Mouse (Mus musculus): ENCODE results near the gene Dapk1. TPM values are rescaled to one million over a fixed set of nuclear protein-coding genes. Genes with fewer than 3 reads are reported as not detected.

Dapk1 gene
- total and polyA plus RNA-seq, 3 experiments: 26.0 to 27.1 (median 26.3) TPM

DNA sequence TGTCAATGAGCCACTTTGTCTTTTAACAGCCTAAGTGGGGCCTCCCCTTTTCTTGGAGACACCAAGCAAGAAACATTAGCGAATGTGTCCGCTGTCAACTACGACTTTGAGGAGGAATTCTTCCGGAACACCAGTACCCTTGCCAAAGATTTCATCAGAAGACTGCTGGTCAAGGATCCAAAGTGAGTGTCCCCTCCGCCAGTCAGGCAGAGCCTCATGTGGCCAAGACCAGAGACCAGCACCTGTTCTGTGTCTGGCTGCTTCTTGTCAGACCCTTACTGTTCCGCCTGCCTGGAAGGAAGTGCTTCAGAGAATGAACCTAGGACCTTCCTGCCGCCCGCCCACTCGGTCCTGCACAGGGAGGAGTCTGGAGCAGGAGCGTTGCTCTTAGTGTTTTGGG is 117.8 kb downstream of the Dapk1 start:
- Histone ChIP-seq H3K36me3 (ENCODE audit: control insufficient read depth, insufficient read depth, low read length) (no peaks in the 10 kb centered on the region), H3K79me2 (replicated peaks; ENCODE audit: control insufficient read depth, insufficient read depth, low read length) (no peaks in the 10 kb centered on the region), H3K4me1 (ENCODE audit: control insufficient read depth, insufficient read depth, low read length) (peaks cover 1% of the 10 kb centered on the region), H3K27me3 (ENCODE audit: control insufficient read depth, insufficient read depth, low read length) (no peaks in the 10 kb centered on the region), H3K9ac (ENCODE audit: low read depth, low read length) (no peak overlapping the region), H3K4me3 (no peak overlapping the region), H3K27ac (no peak overlapping the region)
- no peak for DNase-seq
- TF ChIP-seq POLR2A (IDR thresholded peaks at IDR 0.05; ENCODE audit: insufficient read depth, low read depth, low read length): no peak
- no peak for TF ChIP-seq CTCF (IDR thresholded peaks at IDR 0.05)
- no peak for TF ChIP-seq EP300 (IDR thresholded peaks at IDR 0.05; ENCODE audit: insufficient read depth, low read depth, low read length)
- WGBS: 59% methylated on average over 10 of the region's 10 CpGs
- intact Hi-C loops (cut with DNase I): no loop called here

DNA sequence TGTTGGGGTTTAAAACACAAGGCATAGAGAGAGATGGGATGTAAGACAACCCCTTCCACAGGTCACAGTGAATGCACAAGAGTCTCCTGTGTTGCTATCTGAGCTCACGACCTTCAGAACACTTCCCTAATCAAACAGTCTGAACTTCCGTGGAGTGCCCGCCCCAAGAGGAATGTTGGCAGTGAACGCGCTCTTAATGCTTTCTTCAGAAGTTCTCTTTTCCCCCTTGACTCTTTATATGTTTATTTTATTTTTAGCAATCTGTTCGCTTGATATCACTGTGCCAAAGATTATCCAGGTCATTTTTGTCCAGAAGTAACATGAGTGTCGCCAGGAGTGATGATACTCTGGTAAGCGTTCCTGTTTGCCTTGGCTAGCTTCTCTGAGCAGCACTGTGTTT is 121.0 kb downstream of the Dapk1 start:
- Histone ChIP-seq H3K36me3 (ENCODE audit: control insufficient read depth, insufficient read depth, low read length) (no peaks in the 10 kb centered on the region), H3K4me1 (ENCODE audit: control insufficient read depth, insufficient read depth, low read length) (no peaks in the 10 kb centered on the region; the same call in none of the 2 replicates), H3K9ac (ENCODE audit: low read depth, low read length) (no peak overlapping the region), H3K4me3 (no peak overlapping the region), H3K27ac (no peak overlapping the region), H3K79me2 (replicated peaks; ENCODE audit: control insufficient read depth, insufficient read depth, low read length) (no peaks in the 10 kb centered on the region), H3K27me3 (ENCODE audit: control insufficient read depth, insufficient read depth, low read length) (no peaks in the 10 kb centered on the region)
- 30% methylated on average over 8 of the region's 8 CpGs for WGBS
- intact Hi-C loops (cut with DNase I): no loop called here
- TF ChIP-seq EP300 (IDR thresholded peaks at IDR 0.05; ENCODE audit: insufficient read depth, low read depth, low read length) (no peak), CTCF (IDR thresholded peaks at IDR 0.05) (no peak), POLR2A (IDR thresholded peaks at IDR 0.05; ENCODE audit: insufficient read depth, low read depth, low read length) (no peak)
- DNase-seq: no peak

DNA sequence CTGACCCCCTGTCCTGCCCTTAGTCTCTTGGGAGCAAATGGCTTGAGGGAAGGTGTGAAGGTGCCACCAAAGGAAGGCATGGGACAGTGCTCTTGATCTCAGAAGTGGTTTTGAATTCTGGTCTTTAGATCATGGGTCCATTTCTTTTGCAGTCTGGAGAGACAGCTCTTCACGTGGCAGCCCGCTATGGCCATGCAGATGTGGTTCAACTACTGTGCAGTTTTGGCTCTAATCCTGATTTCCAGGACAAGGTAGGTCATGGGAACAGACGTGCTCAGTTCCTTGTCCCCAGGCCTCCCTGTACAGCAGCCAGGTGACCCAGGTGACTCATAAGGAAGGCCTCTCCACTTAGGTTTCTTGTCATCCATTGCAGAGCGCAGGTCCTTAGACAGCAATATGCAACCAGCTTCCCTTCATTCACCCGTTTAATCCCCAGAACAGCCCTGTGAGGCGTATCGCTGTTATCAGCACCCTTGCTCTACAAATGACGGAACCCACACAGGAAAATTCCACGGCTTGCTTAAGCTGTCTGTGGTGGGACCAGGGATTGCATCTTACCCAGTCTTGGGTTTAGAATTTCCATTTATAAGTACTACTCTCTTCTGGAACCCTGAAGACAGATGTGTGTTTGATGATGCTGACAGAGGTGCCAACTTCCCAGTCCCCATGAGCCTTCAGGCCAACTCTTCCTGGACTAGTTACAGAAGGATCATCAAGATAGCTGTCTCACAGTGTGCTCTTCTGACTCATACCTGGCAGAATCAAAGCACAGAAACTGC is 126.7 kb downstream of the Dapk1 start:
- Histone ChIP-seq H3K4me3 (no peak overlapping the region), H3K4me1 (ENCODE audit: control insufficient read depth, insufficient read depth, low read length) (peaks cover 5% of the 10 kb centered on the region), H3K36me3 (ENCODE audit: control insufficient read depth, insufficient read depth, low read length) (no peaks in the 10 kb centered on the region), H3K9ac (ENCODE audit: low read depth, low read length) (no peak overlapping the region), H3K27me3 (ENCODE audit: control insufficient read depth, insufficient read depth, low read length) (no peaks in the 10 kb centered on the region), H3K27ac (no peak overlapping the region), H3K79me2 (replicated peaks; ENCODE audit: control insufficient read depth, insufficient read depth, low read length) (no peaks in the 10 kb centered on the region)
- no peak for DNase-seq
- 81% methylated on average over 9 of the region's 9 CpGs for WGBS
- TF ChIP-seq POLR2A (IDR thresholded peaks at IDR 0.05; ENCODE audit: insufficient read depth, low read depth, low read length) (no peak), CTCF (IDR thresholded peaks at IDR 0.05) (no peak), EP300 (IDR thresholded peaks at IDR 0.05; ENCODE audit: insufficient read depth, low read depth, low read length) (no peak)
- intact Hi-C loops (cut with DNase I): no loop called here

DNA sequence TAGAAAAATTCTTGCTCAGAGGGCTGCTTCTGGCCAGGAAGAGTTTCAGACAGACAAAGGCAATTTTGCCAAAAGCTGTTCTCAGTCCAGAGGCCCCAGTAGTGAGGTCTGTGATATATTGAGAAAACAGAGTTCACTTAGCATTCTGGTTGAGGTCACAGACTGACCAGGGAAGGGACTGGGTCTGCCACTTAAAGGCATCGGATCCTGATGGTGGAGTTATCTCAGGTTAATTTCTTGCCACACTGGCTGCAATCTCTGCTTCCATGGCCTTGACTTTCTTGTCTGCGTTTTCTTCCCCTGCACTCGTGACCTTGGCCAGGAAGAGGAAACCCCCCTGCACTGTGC is 127.3 kb downstream of the Dapk1 start:
- Histone ChIP-seq H3K27ac (no peak overlapping the region), H3K4me3 (no peak overlapping the region), H3K36me3 (ENCODE audit: control insufficient read depth, insufficient read depth, low read length) (no peaks in the 10 kb centered on the region), H3K27me3 (ENCODE audit: control insufficient read depth, insufficient read depth, low read length) (no peaks in the 10 kb centered on the region), H3K4me1 (ENCODE audit: control insufficient read depth, insufficient read depth, low read length) (peaks cover 5% of the 10 kb centered on the region), H3K9ac (ENCODE audit: low read depth, low read length) (no peak overlapping the region), H3K79me2 (replicated peaks; ENCODE audit: control insufficient read depth, insufficient read depth, low read length) (no peaks in the 10 kb centered on the region)
- intact Hi-C loops (cut with DNase I): no loop called here
- WGBS: 16% methylated on average over 3 of the region's 3 CpGs
- no peak for DNase-seq
- TF ChIP-seq POLR2A (IDR thresholded peaks at IDR 0.05; ENCODE audit: insufficient read depth, low read depth, low read length): no peak
- no peak for TF ChIP-seq CTCF (IDR thresholded peaks at IDR 0.05)
- TF ChIP-seq EP300 (IDR thresholded peaks at IDR 0.05; ENCODE audit: insufficient read depth, low read depth, low read length): no peak

DNA sequence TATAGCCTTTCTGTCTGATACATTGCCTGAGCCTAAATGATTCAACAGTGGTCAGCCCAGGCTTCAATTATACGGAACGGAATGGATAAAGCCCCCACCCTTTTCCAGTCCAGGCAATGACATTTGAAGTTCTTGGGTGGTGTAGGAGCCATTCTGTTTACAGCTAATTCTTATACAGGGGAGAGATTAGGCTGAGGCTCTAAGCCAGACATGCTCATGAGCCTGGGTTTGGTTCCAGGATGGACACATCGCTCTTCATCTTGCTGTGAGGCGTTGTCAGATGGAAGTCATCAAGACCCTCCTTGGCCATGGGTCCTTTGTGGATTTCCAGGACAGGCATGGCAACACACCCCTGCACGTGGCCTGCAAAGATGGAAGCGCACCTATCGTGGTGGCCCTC is 128.8 kb downstream of the Dapk1 start:
- H3K79me2 ChIP-seq (replicated peaks; ENCODE audit: control insufficient read depth, insufficient read depth, low read length): no peaks in the 10 kb centered on the region
- H3K4me3 ChIP-seq: no peak overlapping the region
- no peak for TF ChIP-seq POLR2A (IDR thresholded peaks at IDR 0.05; ENCODE audit: insufficient read depth, low read depth, low read length)
- no peak for TF ChIP-seq CTCF (IDR thresholded peaks at IDR 0.05)
- TF ChIP-seq EP300 (IDR thresholded peaks at IDR 0.05; ENCODE audit: insufficient read depth, low read depth, low read length): no peak
- no peak overlapping the region for H3K9ac ChIP-seq (ENCODE audit: low read depth, low read length)
- intact Hi-C loops (cut with DNase I): loop anchor here (10.0 kb wide), 1 partner anchor 886 kb away; no protein-coding TSS in a partner anchor
- no peaks in the 10 kb centered on the region for H3K36me3 ChIP-seq (ENCODE audit: control insufficient read depth, insufficient read depth, low read length)
- H3K4me1 ChIP-seq (ENCODE audit: control insufficient read depth, insufficient read depth, low read length): peaks cover 5% of the 10 kb centered on the region
- H3K27me3 ChIP-seq (ENCODE audit: control insufficient read depth, insufficient read depth, low read length): no peaks in the 10 kb centered on the region
- DNase-seq: no peak
- H3K27ac ChIP-seq: no peak overlapping the region
- WGBS: 88% methylated on average over 7 of the region's 7 CpGs

DNA sequence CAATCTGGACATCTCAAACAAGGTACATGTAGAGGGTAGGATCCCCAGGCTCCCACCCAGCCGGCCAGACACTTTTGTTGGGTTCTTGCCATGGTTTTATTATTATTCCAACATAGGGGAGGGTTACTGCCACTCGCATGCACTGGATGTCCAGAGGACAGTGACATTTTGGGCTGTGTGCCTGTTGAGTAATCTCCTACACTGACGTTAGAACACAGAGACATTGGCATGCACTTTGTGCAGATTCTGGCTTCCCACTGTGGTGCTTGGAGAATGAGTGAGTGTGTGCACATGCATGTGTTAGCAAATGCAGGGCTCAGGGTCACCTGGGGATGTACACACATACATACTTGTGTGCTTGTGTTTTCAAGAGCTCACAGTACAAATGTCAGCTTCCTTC is 129.3 kb downstream of the Dapk1 start:
- 43% methylated on average over 3 of the region's 3 CpGs for WGBS
- Histone ChIP-seq H3K4me1 (ENCODE audit: control insufficient read depth, insufficient read depth, low read length) (peaks cover 5% of the 10 kb centered on the region), H3K36me3 (ENCODE audit: control insufficient read depth, insufficient read depth, low read length) (no peaks in the 10 kb centered on the region), H3K9ac (ENCODE audit: low read depth, low read length) (no peak overlapping the region), H3K4me3 (no peak overlapping the region), H3K27me3 (ENCODE audit: control insufficient read depth, insufficient read depth, low read length) (no peaks in the 10 kb centered on the region), H3K79me2 (replicated peaks; ENCODE audit: control insufficient read depth, insufficient read depth, low read length) (no peaks in the 10 kb centered on the region), H3K27ac (no peak overlapping the region)
- no peak for DNase-seq
- intact Hi-C loops (cut with DNase I): loop anchor here (10.0 kb wide), 1 partner anchor 886 kb away; no protein-coding TSS in a partner anchor
- no peak for TF ChIP-seq POLR2A (IDR thresholded peaks at IDR 0.05; ENCODE audit: insufficient read depth, low read depth, low read length)
- no peak for TF ChIP-seq EP300 (IDR thresholded peaks at IDR 0.05; ENCODE audit: insufficient read depth, low read depth, low read length)
- TF ChIP-seq CTCF (IDR thresholded peaks at IDR 0.05): no peak

Measured in heart, adult 2 months (tissue).